Mouse (Mus musculus) gastrocnemius, postnatal 10 days (tissue): ENCODE measurements around the gene Hist1h4f. TPM values are rescaled to one million over a fixed set of nuclear protein-coding genes. Genes with fewer than 3 reads are reported as not detected.
"Not testable (repeated sequence)": the region's sequence is repeated elsewhere in the genome, so short reads cannot be mapped to it uniquely, and the experiment has no call there.

Experiments
- DNase-seq: peaks from one replicate; pipeline ENCODE4 v3.0.0; 2021; ENCODE audit warnings: mixed read lengths
- total RNA-seq, 2 experiments: library from RNA; stranded (reverse); gene quantifications; 2 replicates each; pipeline ENCODE4 v1.2.3; 2021

Gene Hist1h4f
- total RNA-seq, 2 experiments from 2014 or later: 285 to 328 TPM

GRCm38 (mm10) chr13:23554925-23555838 lies 3.7 kb upstream of the Hist1h4f start:
- peak; percentile 60 for DNase-seq

- DNase-seq: no peak
These were observed 2.9 kb upstream of the Hist1h4f start for GRCm38 (mm10) chr13:23554393-23554792.

- no peak for DNase-seq
These were observed 1.5 kb upstream of the Hist1h4f start, which contains the start of gene Hist1h1d for GRCm38 (mm10) chr13:23552962-23553361. Gene Hist1h1d (plus strand): TSS chr13:23553262.

- no peak for DNase-seq
These were observed 775 bp upstream of the Hist1h4f start for GRCm38 (mm10) chr13:23551931-23552914.

- DNase-seq: no peak
These were observed 695 bp downstream of the Hist1h4f start for GRCm38 (mm10) chr13:23550761-23551145.

- DNase-seq: no peak
These were observed 4.8 kb downstream of the Hist1h4f start for GRCm38 (mm10) chr13:23546694-23547093.

DNA sequence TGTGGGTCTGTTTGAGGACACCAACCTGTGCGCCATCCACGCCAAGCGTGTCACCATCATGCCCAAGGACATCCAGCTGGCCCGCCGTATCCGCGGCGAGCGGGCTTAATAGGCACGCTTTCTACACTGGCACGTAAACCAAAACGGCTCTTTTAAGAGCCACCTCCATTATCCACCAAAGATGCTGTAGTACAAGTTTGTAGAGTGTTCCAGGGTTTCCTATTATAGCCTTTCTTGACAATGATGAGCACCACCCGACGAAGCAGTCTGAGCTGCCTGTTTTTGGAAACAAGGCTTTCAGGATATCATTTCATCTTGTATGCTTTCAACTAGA lies 6.7 kb downstream of the Hist1h4f start:
- not testable (repeated sequence) for DNase-seq

GRCm38 (mm10) chr13:23543965-23544786 lies 7.3 kb downstream of the Hist1h4f start, which contains the start of gene Hist1h3f:
Gene Hist1h3f (plus strand): TSS chr13:23544052.
- DNase-seq: peak; percentile 40

GRCm38 (mm10) chr13:23542999-23543607 lies 8.3 kb downstream of the Hist1h4f start, which contains the start of gene Hist1h2bh:
Gene Hist1h2bh (minus strand): TSS chr13:23543392.
- DNase-seq: peak; percentile 23

DNA sequence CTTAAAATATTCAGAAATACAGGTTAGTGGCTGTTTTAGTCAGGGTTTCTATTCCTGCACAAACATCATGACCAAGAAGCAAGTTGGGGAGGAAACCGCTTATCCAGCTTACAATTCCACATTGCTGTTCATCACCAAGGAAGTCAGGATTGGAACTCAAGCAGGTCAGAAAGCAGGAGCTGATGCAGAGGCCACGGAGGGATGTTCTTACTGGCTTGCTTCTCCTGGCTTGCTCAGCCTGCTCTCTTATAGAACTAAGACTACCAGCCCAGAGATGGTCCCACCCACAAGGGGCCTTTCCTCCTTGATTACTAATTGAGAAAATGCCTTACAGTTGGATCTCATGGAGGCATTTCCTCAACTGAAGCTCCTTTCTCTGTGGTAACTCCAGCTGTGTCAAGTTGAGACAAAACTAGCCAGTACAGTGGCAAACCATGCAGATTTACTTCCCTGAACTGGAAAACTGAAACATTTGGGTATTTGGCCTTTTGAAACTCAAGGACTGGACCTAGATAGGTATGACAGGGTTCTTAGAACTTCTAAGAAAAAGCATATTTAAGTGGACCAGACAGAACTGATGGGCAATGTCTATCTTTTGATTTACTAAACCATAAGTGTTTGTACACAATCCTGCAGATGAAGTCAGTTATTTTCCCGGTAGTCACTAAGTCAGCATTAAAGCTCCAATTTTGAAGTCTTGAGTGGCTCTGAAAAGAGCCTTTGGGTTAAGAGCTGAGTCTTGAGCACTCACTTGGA lies 9.0 kb downstream of the Hist1h4f start:
- DNase-seq: not testable (repeated sequence)

DNA sequence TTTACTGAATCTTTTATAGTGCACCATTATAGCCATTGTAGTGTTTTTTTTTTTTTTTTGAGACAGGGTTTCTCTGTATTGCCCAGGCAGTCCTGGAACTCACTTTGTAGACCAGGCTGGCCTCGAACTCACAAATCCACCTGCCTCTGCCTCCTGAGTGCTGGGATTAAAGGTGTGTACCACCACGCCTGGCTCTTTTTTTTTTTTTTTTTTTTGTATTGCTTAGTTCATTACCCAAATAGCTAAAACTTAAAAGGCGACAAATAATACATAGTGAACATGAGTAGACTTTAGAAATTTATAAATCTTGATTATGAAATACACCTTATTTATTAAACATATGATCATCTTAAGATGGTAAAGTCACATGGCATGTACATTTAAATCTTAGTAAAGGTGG lies 10.0 kb downstream of the Hist1h4f start:
- no peak for DNase-seq

GRCm38 (mm10) chr13:23539821-23540220 lies 11.6 kb downstream of the Hist1h4f start:
- not testable (repeated sequence) for DNase-seq

GRCm38 (mm10) chr13:23538249-23538648 lies 13.2 kb downstream of the Hist1h4f start:
- no peak for DNase-seq

DNA sequence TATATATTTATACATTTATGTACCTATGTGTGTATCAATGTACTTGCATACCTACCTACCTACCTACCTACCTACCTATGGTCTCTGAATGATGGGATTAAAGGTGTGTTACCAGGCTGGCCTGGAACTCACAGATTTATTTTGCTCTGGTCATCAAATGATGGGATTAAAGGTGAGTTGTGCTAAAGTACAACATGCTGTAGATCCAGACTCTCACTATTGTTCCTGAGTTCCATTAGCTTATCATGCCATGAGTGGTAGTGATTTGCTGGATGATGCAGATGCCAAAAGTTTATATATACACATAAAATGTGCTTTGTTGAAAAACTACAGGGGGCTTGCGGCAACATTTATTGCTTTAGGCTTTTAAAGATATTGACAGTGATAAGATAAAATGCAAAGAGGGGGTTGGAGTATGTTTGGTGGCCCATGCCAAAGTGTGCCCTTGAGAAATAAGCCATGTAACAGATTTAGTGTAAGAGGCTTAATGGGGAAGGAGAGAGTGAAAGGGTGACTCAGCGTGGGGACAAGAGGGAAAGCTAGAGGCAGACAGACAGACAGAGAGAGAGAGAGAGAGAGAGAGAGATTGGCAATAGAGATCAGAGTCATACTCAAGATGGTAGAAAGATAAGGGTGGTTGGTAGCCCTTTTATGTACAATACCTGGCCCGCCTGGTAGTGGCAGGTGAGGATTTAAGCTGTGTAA lies 14.3 kb downstream of the Hist1h4f start:
- DNase-seq: no peak

- no peak for DNase-seq
These were observed 15.2 kb downstream of the Hist1h4f start for GRCm38 (mm10) chr13:23536076-23536822.

GRCm38 (mm10) chr13:23535137-23536075 lies 16.0 kb downstream of the Hist1h4f start, which contains the start of gene Hist1h3g:
Gene Hist1h3g (plus strand): TSS chr13:23535422.
- DNase-seq: peak; percentile 75

- DNase-seq: no peak
These were observed 16.9 kb downstream of the Hist1h4f start for GRCm38 (mm10) chr13:23534368-23535131.
